Mouse (Mus musculus) lung, postnatal 0 days (tissue): Measurements from ENCODE around the gene Sfpq. TPM values are rescaled to one million over a fixed set of nuclear protein-coding genes. Genes with fewer than 3 reads are reported as not detected.
A peak's percentile ranks its signal among the peaks of the same experiment; 100 is the strongest.
"Not testable (repeated sequence)": the region's sequence is repeated elsewhere in the genome, so short reads cannot be mapped to it uniquely, and the experiment has no call there.

ENCODE experiments used
- ATAC-seq: fragments of 200-750 bp; cut with Nextera tagmentation; 2 replicates; pipeline ENCODE4 v1.8.0; 2017; ENCODE audit warnings: moderate library complexity
- DNase-seq: peaks from one replicate; pipeline ENCODE4 v3.0.0-alpha.2; 2016; ENCODE audit warnings: low spot score
- H3K27ac ChIP-seq: fragments of 300-500 bp; sonication (generic); 2 replicates; pipeline ENCODE4 v1.5.1; 2014; ENCODE audit warnings: antibody characterized with exemption, mild to moderate bottlenecking, low read length, mixed read lengths
- H3K27me3 ChIP-seq: fragments of 300-500 bp; sonication (generic); replicated peaks from 2 replicates; pipeline ENCODE4 v1.6.1; 2014; ENCODE audit warnings: low read length, mixed read lengths; ENCODE audit not compliant: insufficient read depth
- H3K36me3 ChIP-seq: fragments of 300-500 bp; sonication (generic); 2 replicates; pipeline ENCODE4 v1.6.1; 2014; ENCODE audit warnings: low read length, mixed read lengths; ENCODE audit not compliant: insufficient read depth
- H3K4me1 ChIP-seq: fragments of 300-500 bp; sonication (generic); 2 replicates; pipeline ENCODE4 v1.6.1; 2014; ENCODE audit warnings: antibody characterized with exemption, low read depth, low read length, mixed read lengths; ENCODE audit not compliant: insufficient read depth
- H3K4me2 ChIP-seq: fragments of 300-500 bp; sonication (generic); replicated peaks from 2 replicates; pipeline ENCODE4 v1.6.1; 2014; ENCODE audit warnings: low read depth, mild to moderate bottlenecking, low read length, moderate library complexity, mixed read lengths
- H3K4me3 ChIP-seq: fragments of 300-500 bp; sonication (generic); 2 replicates; pipeline ENCODE4 v1.5.1; 2014; ENCODE audit warnings: low read depth, low read length
- H3K9ac ChIP-seq: fragments of 300-500 bp; sonication (generic); replicated peaks from 2 replicates; pipeline ENCODE4 v1.6.1; 2014; ENCODE audit warnings: low read depth, mild to moderate bottlenecking
- H3K9me3 ChIP-seq: fragments of 300-500 bp; sonication (generic); 2 replicates; pipeline ENCODE4 v1.6.1; 2016; ENCODE audit warnings: low read length, mixed read lengths
- CTCF ChIP-seq: IDR thresholded peaks from 2 replicates; pipeline ENCODE4 v1.5.1; 2016; ENCODE audit warnings: antibody characterized with exemption, mild to moderate bottlenecking
- EP300 ChIP-seq: IDR thresholded peaks from 2 replicates; pipeline ENCODE4 v1.6.1; 2016; ENCODE audit warnings: antibody characterized with exemption, mild to moderate bottlenecking, control low read depth
- WGBS: fragments of 180-500 bp; shearing (Covaris S2); extraction: QIAGEN DNeasy Blood & Tissue Kit; methylation state at CpG from one replicate; pipeline ENCODE4 v1.1.7; 2014; 5-methylcytosine and 5-hydroxymethylcytosine counted together
- polyA plus RNA-seq: library from polyadenylated mRNA; unstranded; fragments of >200 nt; fragmentation: Nextera tagmentation; extraction: Ambion mirVana; gene quantifications from 2 replicates; pipeline ENCODE4 v1.2.1, GENCODE M21; 2015

The Sfpq gene
- polyA plus RNA-seq, 1 experiment from 2014 or later, result 51.1 TPM

DNA sequence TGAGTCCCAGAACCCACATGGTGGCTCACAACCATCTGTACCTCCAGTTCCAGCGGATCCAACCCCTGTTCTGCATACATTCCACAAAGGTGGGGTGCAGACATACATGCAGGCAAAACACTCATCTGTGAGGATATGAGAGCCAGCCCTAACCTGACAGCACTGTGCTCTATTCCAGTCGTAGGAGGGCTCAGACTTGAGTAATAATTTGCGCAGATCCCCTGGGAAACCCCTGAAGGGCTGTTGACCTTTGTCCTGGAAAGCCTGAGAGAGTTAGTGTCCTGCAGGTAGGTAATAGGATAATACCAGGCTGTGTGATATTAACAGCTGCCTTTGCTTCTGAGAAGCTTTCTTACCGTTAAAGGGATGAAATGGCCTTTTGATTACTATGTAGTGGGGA is 32.6 kb upstream of the Sfpq start:
- no peak for TF ChIP-seq EP300
- no peak for TF ChIP-seq CTCF
- ATAC-seq, result no peak

DNA sequence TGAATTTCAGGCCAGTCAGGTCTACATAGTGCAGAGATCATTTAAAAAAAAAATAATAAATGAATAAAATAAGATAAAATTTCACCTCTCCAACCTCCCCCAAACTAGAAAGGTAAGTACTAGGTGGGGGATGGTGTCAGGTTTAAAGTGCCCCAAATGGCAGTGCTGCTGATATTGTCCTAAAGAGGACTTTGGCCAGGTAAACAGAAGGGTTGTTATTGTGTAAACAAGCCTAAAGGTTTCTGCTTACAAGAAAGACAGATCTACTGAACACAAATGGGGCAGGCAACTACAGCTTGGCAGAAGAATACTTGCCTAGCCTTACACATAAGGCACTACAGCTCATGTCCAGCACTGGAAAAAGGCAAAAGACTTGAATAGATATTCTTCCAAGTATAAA is 30.6 kb upstream of the Sfpq start:
- no peak for TF ChIP-seq CTCF
- TF ChIP-seq EP300, result no peak
- Histone ChIP-seq H3K9ac (no peak overlapping the region), H3K27ac (no peak overlapping the region), H3K36me3 (no peaks in the 10 kb centered on the region), H3K4me1 (no peaks in the 10 kb centered on the region), H3K9me3 (no peaks in the 10 kb centered on the region), H3K27me3 (no peaks in the 10 kb centered on the region), H3K4me2 (no peak overlapping the region), H3K4me3 (no peak overlapping the region)
- no peak for DNase-seq
- no peak for ATAC-seq

More for the DNA sequence above, 32.6 kb upstream of the Sfpq start:
- Histone ChIP-seq H3K36me3 (no peaks in the 10 kb centered on the region), H3K9ac (no peak overlapping the region), H3K27ac (no peak overlapping the region), H3K9me3 (no peaks in the 10 kb centered on the region), H3K4me2 (no peak overlapping the region), H3K4me1 (no peaks in the 10 kb centered on the region), H3K4me3 (no peak overlapping the region), H3K27me3 (no peaks in the 10 kb centered on the region)
- DNase-seq, result no peak
- 73% methylated on average over 4 of the region's 4 CpGs for WGBS

DNA sequence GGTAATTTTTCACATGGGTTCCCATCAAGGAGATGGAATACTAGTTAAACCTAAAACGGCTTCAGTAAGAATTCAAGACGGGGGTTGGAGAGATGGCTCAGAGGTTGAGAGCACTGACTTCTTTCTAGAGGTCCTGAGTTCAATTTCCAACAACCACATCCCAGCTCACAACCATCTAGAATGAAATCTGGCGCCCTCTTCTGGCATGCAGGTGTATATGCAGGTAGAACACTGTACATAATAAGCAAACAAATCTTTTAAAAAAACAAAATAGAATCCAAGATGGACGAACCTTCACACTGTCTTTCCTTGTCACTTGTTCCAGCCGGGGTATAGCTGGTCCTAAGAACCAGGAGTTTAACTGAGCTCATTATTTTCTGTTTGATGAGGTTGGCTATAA is 28.8 kb upstream of the Sfpq start:
- H3K9me3 ChIP-seq, result no peaks in the 10 kb centered on the region
- no peaks in the 10 kb centered on the region for H3K36me3 ChIP-seq
- no peaks in the 10 kb centered on the region for H3K4me1 ChIP-seq
- WGBS, result 66% methylated on average over 5 of the region's 5 CpGs
- H3K27me3 ChIP-seq, result no peaks in the 10 kb centered on the region
- ATAC-seq (no peak), DNase-seq (peak; percentile 8)
- no peak overlapping the region for H3K4me2 ChIP-seq
- TF ChIP-seq EP300 (no peak), CTCF (peak; percentile 49)
- no peak overlapping the region for H3K9ac ChIP-seq
- no peak overlapping the region for H3K27ac ChIP-seq
- no peak overlapping the region for H3K4me3 ChIP-seq

DNA sequence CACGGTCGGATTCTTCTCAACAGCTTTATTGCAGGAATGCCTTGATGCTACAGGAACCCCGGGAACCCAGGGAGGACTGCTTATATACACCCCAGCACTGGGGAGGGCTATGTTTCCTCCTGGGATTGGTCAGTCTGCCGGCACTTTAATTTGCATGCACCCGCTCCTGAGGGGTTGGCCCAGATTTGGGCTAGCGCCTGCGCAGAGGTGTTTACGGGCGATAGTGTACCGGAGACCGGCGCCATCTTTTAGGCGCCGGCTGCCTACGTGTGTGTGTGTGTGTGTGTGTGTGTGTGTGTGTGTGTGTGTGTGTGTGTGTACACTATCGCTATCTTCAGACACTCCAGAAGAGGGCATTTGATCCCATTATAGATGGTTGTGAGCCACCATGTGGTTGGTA is 21.8 kb upstream of the Sfpq start:
- not testable (repeated sequence) for H3K36me3 ChIP-seq, H3K4me3 ChIP-seq, H3K4me1 ChIP-seq, ATAC-seq, H3K9me3 ChIP-seq, H3K27me3 ChIP-seq, H3K4me2 ChIP-seq, H3K27ac ChIP-seq, DNase-seq, H3K9ac ChIP-seq
- 96% methylated on average over 16 of the region's 16 CpGs for WGBS

DNA sequence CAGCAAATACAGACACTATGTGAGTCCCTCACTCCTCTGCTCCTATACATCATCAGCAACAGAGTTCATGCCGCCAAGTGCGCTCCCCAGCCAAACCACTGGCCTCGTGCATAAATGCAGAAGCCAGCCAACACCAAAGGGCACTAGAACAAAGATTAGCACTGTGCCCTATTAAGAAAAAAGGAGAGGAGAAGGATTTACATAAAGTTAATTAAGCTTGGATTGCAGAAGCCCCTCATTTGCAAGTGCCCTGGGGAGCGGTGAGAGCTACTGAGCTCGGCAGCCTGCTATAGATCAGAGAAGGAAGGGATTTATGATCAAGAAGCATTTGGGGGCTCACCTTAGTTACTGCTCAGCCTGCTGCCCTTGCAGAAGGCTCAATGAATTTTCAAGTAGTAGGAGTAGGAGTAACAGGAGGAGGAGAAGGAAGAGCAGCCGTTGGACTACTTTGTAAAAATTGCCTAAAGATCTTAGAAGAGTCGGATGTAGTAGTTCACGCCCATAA is 20.5 kb upstream of the Sfpq start:
- 47% methylated on average over 8 of the region's 8 CpGs for WGBS
- no peak for ATAC-seq
- no peaks in the 10 kb centered on the region for H3K9me3 ChIP-seq

DNA sequence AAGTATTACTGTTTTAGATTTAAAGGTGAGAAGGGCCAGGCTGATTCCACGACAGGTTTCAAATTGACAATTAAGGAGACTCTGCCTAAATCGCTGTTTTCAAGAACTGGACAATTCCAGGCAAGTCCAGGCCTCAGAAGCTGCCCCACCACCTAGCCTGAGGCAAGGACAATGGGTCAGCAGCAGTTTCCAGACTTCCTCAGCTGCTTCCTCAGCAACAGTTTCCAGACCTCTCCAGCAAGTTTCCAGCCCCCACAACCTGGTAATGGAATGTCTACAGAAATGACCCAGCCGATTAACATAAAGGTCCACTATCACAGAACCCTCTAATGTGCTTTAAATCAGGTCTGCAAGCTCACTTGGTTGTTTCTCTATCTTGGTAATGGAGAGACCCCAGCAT is 16.7 kb upstream of the Sfpq start:
- H3K27ac ChIP-seq, result no peak overlapping the region
- H3K27me3 ChIP-seq, result no peaks in the 10 kb centered on the region
- DNase-seq (no peak), ATAC-seq (no peak)
- no peaks in the 10 kb centered on the region for H3K9me3 ChIP-seq
- 85% methylated on average over 3 of the region's 3 CpGs for WGBS
- no peak overlapping the region for H3K4me3 ChIP-seq
- H3K9ac ChIP-seq, result no peak overlapping the region
- no peaks in the 10 kb centered on the region for H3K36me3 ChIP-seq
- no peaks in the 10 kb centered on the region for H3K4me1 ChIP-seq
- TF ChIP-seq CTCF, result no peak
- TF ChIP-seq EP300, result no peak
- H3K4me2 ChIP-seq, result no peak overlapping the region

More for the DNA sequence above, 20.5 kb upstream of the Sfpq start:
- DNase-seq, result no peak
- H3K27me3 ChIP-seq, result no peaks in the 10 kb centered on the region
- H3K4me3 ChIP-seq, result no peak overlapping the region
- no peak overlapping the region for H3K9ac ChIP-seq
- TF ChIP-seq EP300 (no peak), CTCF (no peak)
- no peaks in the 10 kb centered on the region for H3K4me1 ChIP-seq
- no peak overlapping the region for H3K4me2 ChIP-seq
- no peaks in the 10 kb centered on the region for H3K36me3 ChIP-seq
- H3K27ac ChIP-seq, result no peak overlapping the region
